Mouse (Mus musculus) E14TG2a.4 (cell line): ENCODE results near the gene Cox8b.

Source experiments
- H3K27me3 ChIP-seq: 2 replicates; pipeline ENCODE4 v1.6.1; 2014; ENCODE audit warnings: low read length, control low read depth; ENCODE audit not compliant: insufficient read depth
- H3K36me3 ChIP-seq: 2 replicates; pipeline ENCODE4 v1.6.1; 2014; ENCODE audit warnings: low read length, control low read depth; ENCODE audit not compliant: insufficient read depth
- H3K4me1 ChIP-seq: replicated peaks from 2 replicates; pipeline ENCODE4 v1.6.1; 2014; ENCODE audit warnings: low read depth, low read length, control low read depth
- H3K4me3 ChIP-seq: replicated peaks from 2 replicates; pipeline ENCODE4 v1.5.1; 2014; ENCODE audit warnings: mild to moderate bottlenecking, low read length
- H3K9me3 ChIP-seq: 2 replicates; pipeline ENCODE4 v1.6.1; 2014; ENCODE audit warnings: low read length, control low read depth
- CTCF ChIP-seq: conservative IDR thresholded peaks from 2 replicates; pipeline ENCODE4 v1.5.1; 2014; ENCODE audit warnings: low read length
- NANOG ChIP-seq: IDR thresholded peaks from 2 replicates; pipeline ENCODE4 v1.6.1; 2014; ENCODE audit warnings: borderline replicate concordance, low read length, mixed read lengths
- POU5F1 ChIP-seq: IDR thresholded peaks from 2 replicates; pipeline ENCODE4 v1.6.1; 2014; ENCODE audit warnings: low read length, borderline replicate concordance

Cox8b gene

GRCm38 (mm10) chr7:140900220-140900619 is at the start of gene Cox8b:
Cox8b (minus strand) TSS chr7:140900446.
- 0 out of 2 replicates have a peak within 1 kb of the TSS, but pooled peaks have one; percentile 32 for H3K4me3 ChIP-seq
- no peak for TF ChIP-seq POU5F1
- no peak for TF ChIP-seq CTCF
- no peak for TF ChIP-seq NANOG
- H3K27me3 ChIP-seq, result no peaks in the 10 kb centered on the region
- H3K4me1 ChIP-seq, result peaks cover 69% of the 10 kb centered on the region
- H3K9me3 ChIP-seq, result no peaks in the 10 kb centered on the region
- peaks cover 42% of the 10 kb centered on the region for H3K36me3 ChIP-seq

DNA sequence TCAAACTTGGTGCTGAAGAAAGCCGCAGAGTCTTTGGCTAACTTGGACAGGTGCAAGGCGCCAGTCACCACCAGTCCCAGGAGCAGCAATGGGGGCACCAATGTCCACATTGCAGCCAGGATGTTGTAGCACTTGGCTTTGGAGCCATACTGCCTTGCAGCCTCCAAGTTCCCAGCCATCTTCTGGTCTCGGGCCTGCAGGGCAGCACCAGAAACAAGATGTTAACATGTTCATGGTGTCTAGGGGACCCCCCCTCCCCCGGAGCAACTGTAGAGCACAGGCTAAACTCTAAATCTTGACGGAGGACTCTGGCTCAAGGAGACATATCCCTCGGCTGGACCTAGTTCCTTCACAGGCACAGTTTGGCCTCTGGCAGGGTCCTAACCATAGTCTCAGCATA is 49.0 kb upstream of the Cox8b start:
- no peaks in the 10 kb centered on the region for H3K27me3 ChIP-seq
- no peak overlapping the region for H3K4me3 ChIP-seq
- H3K4me1 ChIP-seq, result peaks cover 90% of the 10 kb centered on the region
- peaks cover 98% of the 10 kb centered on the region for H3K36me3 ChIP-seq
- H3K9me3 ChIP-seq, result no peaks in the 10 kb centered on the region
- no peak for TF ChIP-seq NANOG
- no peak for TF ChIP-seq CTCF
- TF ChIP-seq POU5F1, result no peak

DNA sequence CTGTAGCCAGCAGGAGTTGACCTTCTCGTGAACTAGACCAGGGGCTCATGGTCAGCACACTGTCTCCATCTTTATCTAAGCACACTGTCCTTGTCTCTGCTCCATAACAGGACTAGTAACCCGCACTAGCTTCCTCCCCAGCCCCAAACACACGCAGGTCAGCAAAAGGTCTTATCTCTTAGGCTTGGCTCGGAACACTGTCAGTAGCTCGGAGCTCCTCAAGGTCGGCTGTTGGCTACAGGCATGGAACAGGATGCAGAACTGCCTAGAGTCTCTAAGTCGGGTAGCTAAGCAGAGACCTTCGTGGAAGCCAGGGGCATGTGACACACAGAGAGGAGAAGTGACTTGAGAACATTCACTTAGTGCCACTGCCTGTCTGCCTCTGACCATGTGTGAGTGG is 47.9 kb upstream of the Cox8b start:
- Histone ChIP-seq H3K4me1 (peaks cover 90% of the 10 kb centered on the region), H3K4me3 (no peak overlapping the region), H3K27me3 (no peaks in the 10 kb centered on the region), H3K9me3 (no peaks in the 10 kb centered on the region), H3K36me3 (peaks cover 98% of the 10 kb centered on the region)
- TF ChIP-seq NANOG (no peak), POU5F1 (no peak), CTCF (no peak)

DNA sequence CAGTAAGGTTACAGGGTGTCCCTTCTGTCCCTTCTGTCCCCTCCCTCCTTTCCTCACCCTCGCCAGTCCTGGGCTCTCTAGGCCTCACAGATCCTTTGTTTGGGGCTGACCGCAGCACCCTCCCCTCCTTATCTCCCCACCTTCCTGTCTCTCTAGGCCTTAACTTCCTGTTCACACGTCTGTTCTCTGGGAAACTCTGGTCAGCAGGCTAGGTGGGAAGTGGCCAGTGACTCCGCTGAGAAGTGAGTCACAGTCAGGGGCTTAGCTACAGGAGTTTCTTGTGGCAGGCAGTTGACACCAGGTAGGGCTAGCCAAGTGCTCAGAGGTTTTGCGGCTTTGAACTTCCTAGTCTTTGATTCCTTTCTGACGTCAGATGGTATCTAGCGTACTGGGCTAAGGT is 46.7 kb upstream of the Cox8b start:
- H3K36me3 ChIP-seq, result peaks cover 91% of the 10 kb centered on the region
- peaks cover 90% of the 10 kb centered on the region for H3K4me1 ChIP-seq
- no peaks in the 10 kb centered on the region for H3K27me3 ChIP-seq
- TF ChIP-seq NANOG (no peak), POU5F1 (no peak), CTCF (no peak)
- no peak overlapping the region for H3K4me3 ChIP-seq
- H3K9me3 ChIP-seq, result no peaks in the 10 kb centered on the region

DNA sequence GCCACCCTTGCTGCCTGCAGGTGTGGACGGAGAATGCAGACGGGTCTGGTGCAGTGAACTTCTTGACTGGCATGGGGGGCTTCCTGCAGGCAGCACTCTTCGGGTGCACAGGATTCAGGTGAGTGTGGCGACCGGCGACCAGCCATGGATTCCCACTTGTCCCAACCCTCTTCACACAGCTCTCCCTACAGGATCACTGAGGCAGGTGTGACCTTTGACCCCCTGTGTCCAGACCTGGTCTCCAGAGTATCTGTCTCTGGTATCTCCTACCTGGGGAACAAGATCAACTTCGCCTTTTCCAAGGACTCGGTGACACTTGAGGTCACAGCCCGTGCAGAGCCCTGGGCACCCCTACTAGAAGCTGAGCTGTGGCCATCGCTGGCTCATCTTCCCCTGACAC is 46.1 kb upstream of the Cox8b start:
- no peaks in the 10 kb centered on the region for H3K9me3 ChIP-seq
- no peaks in the 10 kb centered on the region for H3K27me3 ChIP-seq
- peaks cover 84% of the 10 kb centered on the region for H3K36me3 ChIP-seq

GRCm38 (mm10) chr7:140945247-140945646 is 45.0 kb upstream of the Cox8b start:
- H3K27me3 ChIP-seq, result no peaks in the 10 kb centered on the region
- TF ChIP-seq POU5F1 (no peak), NANOG (no peak), CTCF (no peak)
- no peaks in the 10 kb centered on the region for H3K9me3 ChIP-seq
- peaks cover 74% of the 10 kb centered on the region for H3K36me3 ChIP-seq
- no peak overlapping the region for H3K4me3 ChIP-seq
- H3K4me1 ChIP-seq, result peaks cover 87% of the 10 kb centered on the region

More for the DNA sequence above, 46.1 kb upstream of the Cox8b start:
- peaks cover 87% of the 10 kb centered on the region for H3K4me1 ChIP-seq
- H3K4me3 ChIP-seq, result no peak overlapping the region
- no peak for TF ChIP-seq NANOG
- TF ChIP-seq POU5F1, result no peak
- no peak for TF ChIP-seq CTCF

GRCm38 (mm10) chr7:140944236-140944635 is 44.0 kb upstream of the Cox8b start:
- H3K36me3 ChIP-seq, result peaks cover 63% of the 10 kb centered on the region
- TF ChIP-seq CTCF, result no peak
- no peak for TF ChIP-seq NANOG
- no peak for TF ChIP-seq POU5F1
- H3K4me1 ChIP-seq, result peaks cover 87% of the 10 kb centered on the region
- no peak overlapping the region for H3K4me3 ChIP-seq
- no peaks in the 10 kb centered on the region for H3K9me3 ChIP-seq
- H3K27me3 ChIP-seq, result no peaks in the 10 kb centered on the region

- H3K27me3 ChIP-seq, result no peaks in the 10 kb centered on the region
- H3K4me3 ChIP-seq, result peak overlapping the region; percentile 80
- H3K9me3 ChIP-seq, result no peaks in the 10 kb centered on the region
- no peak for TF ChIP-seq CTCF
- TF ChIP-seq POU5F1, result no peak
- no peak for TF ChIP-seq NANOG
- peaks cover 55% of the 10 kb centered on the region for H3K36me3 ChIP-seq
- peaks cover 87% of the 10 kb centered on the region for H3K4me1 ChIP-seq
These were observed 43.1 kb upstream of the Cox8b start for GRCm38 (mm10) chr7:140943356-140943755.

DNA sequence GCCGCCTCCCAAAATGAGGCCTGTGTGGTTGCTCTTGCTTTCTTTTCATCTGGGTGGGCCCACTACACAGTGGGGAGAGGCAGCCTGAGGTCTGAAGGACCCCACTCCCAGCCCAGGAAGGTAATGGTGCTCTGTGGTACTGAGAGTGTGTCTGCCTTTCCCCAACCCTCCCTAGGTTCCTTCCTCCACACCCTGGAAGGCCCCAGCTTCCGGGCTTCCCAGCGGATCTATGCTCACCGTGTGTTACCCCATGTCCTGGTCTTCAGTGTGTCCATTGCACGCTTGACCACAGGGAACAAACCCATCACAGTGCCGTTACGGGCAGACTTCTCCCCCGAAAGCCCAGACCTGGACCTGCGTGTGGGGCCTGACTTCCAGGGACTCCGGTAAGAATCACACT is 42.6 kb upstream of the Cox8b start:
- Histone ChIP-seq H3K27me3 (no peaks in the 10 kb centered on the region), H3K4me3 (peak overlapping the region; percentile 80), H3K4me1 (peaks cover 86% of the 10 kb centered on the region), H3K36me3 (peaks cover 49% of the 10 kb centered on the region), H3K9me3 (no peaks in the 10 kb centered on the region)
- TF ChIP-seq CTCF, result no peak
